Mouse (Mus musculus) hindbrain, postnatal 0 days (tissue): ENCODE data around the gene Epha2. TPM values are rescaled to one million over a fixed set of nuclear protein-coding genes. Genes with fewer than 3 reads are reported as not detected.

Experiments used
- ATAC-seq: fragments of 200-750 bp; cut with Nextera tagmentation; 2 replicates; pipeline ENCODE4 v1.8.0; 2017; ENCODE audit warnings: mild to moderate bottlenecking, moderate TSS enrichment, moderate library complexity
- DNase-seq: peaks from one replicate; pipeline ENCODE4 v3.0.0-alpha.2; 2015; ENCODE audit warnings: low spot score
- H3K27ac ChIP-seq: fragments of 300-500 bp; sonication (generic); 2 replicates; pipeline ENCODE4 v1.5.1; 2014; ENCODE audit warnings: mild to moderate bottlenecking
- H3K27me3 ChIP-seq: fragments of 300-500 bp; sonication (generic); 2 replicates; pipeline ENCODE4 v1.6.1; 2014; ENCODE audit warnings: low read length, mixed read lengths; ENCODE audit not compliant: insufficient read depth
- H3K36me3 ChIP-seq: fragments of 300-500 bp; sonication (generic); 2 replicates; pipeline ENCODE4 v1.6.1; 2014; ENCODE audit warnings: low read length, mixed read lengths; ENCODE audit not compliant: insufficient read depth
- H3K4me1 ChIP-seq: fragments of 300-500 bp; sonication (generic); 2 replicates; pipeline ENCODE4 v1.6.1; 2014; ENCODE audit warnings: antibody characterized with exemption, low read length, mixed read lengths; ENCODE audit not compliant: insufficient read depth
- H3K4me2 ChIP-seq: fragments of 300-500 bp; sonication (generic); 2 replicates; pipeline ENCODE4 v1.6.1; 2014; ENCODE audit warnings: low read depth, mild to moderate bottlenecking, low read length, moderate library complexity, mixed read lengths
- H3K4me3 ChIP-seq: fragments of 300-500 bp; sonication (generic); 2 replicates; pipeline ENCODE4 v1.5.1; 2014; ENCODE audit warnings: low read length
- H3K9ac ChIP-seq: fragments of 300-500 bp; sonication (generic); replicated peaks from 2 replicates; pipeline ENCODE4 v1.6.1; 2014; ENCODE audit warnings: mild to moderate bottlenecking, low read length, moderate library complexity, mixed read lengths
- H3K9me3 ChIP-seq: fragments of 300-500 bp; sonication (generic); 2 replicates; pipeline ENCODE4 v1.6.1; 2016; ENCODE audit warnings: low read length, mixed read lengths
- CTCF ChIP-seq: IDR thresholded peaks from 2 replicates; pipeline ENCODE4 v1.5.1; 2016; ENCODE audit warnings: antibody characterized with exemption, control low read depth, low read depth
- WGBS: fragments of 180-500 bp; shearing (Covaris S2); extraction: QIAGEN DNeasy Blood & Tissue Kit; methylation state at CpG from one replicate; pipeline ENCODE4 v1.1.7; 2014; 5-methylcytosine and 5-hydroxymethylcytosine counted together
- polyA plus RNA-seq: library from polyadenylated mRNA; unstranded; fragments of >200 nt; fragmentation: Nextera tagmentation; extraction: Ambion mirVana; gene quantifications from 2 replicates; pipeline ENCODE4 v1.2.1, GENCODE M21; 2015
- total RNA-seq: library from RNA; depleted of rRNA; stranded (reverse); fragments of >200 nt; gene quantifications from 2 replicates; pipeline ENCODE4 v1.2.3, GENCODE M21; 2014

Gene Epha2
- total and polyA plus RNA-seq, 2 experiments from 2014 or later: 0.46 to 1.6 TPM

DNA sequence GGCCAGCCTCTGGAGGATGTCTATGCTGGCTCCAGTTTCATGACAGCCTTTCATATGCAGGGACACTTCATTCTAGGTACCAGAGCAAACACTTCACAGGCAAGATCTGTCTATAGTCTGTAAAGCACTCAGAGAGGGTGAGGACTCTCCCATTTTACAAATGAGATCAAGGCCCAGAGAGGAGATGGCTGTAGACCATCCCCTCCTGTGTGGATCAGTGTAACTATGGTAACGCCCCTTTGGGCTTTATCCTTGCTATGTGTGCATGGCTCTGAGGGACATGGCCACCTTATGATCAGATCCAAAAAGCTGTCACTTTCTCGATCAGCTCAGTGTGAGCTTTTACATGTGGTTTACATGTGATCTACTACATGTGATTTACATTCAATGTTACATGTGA, 10.9 kb downstream of the Epha2 start:
- Histone ChIP-seq H3K4me3 (no peak overlapping the region), H3K9ac (no peak overlapping the region), H3K4me1 (no peaks in the 10 kb centered on the region; the same call in 1 of the 2 replicates), H3K27ac (no peak overlapping the region), H3K9me3 (no peaks in the 10 kb centered on the region), H3K4me2 (no peak overlapping the region), H3K27me3 (no peaks in the 10 kb centered on the region), H3K36me3 (no peaks in the 10 kb centered on the region)
- ATAC-seq (0 out of 2 replicates have a peak, but pooled peaks have one; percentile 41), DNase-seq (no peak)
- TF ChIP-seq CTCF: no peak
- 61% methylated on average over 2 of the region's 2 CpGs for WGBS

DNA sequence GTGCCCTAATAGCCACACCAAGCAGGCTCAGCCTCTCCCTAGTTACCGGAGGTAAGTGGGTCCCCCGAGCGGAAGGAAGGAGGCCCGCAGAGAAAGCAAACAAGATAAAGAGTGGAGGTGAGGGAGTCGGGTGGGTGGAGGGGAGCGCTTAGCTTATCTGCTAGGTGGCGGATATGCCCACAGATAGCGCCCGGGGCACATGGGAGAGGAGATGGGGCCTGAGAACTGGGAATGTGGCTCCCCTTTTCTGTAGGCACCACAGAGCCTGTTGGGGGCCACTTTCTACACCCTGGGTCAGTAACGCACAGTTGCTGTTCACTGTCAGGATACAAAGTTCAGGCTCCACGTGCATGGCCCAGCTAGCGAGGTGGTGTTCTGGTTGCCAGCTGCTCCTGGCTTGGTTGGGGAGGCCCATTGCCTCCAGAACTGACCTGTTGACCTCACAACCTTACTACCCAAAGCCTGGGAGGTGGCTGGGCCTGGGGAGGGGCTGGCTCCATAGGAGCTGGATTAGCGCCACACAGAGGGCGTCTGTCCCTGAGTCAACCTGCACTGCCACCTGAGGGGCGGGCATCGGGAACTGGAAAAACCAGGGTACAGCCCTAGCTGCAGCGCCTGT, 11.6 kb downstream of the Epha2 start:
- H3K4me1 ChIP-seq: no peaks in the 10 kb centered on the region; the same call in 1 of the 2 replicates
- WGBS: 86% methylated on average over 17 of the region's 17 CpGs
- no peak for DNase-seq
- ATAC-seq: no peak
- H3K4me2 ChIP-seq: no peak overlapping the region
- no peak for TF ChIP-seq CTCF
- H3K4me3 ChIP-seq: no peak overlapping the region
- no peaks in the 10 kb centered on the region for H3K36me3 ChIP-seq
- H3K9ac ChIP-seq: no peak overlapping the region
- H3K9me3 ChIP-seq: no peaks in the 10 kb centered on the region
- H3K27ac ChIP-seq: no peak overlapping the region
- no peaks in the 10 kb centered on the region for H3K27me3 ChIP-seq

DNA sequence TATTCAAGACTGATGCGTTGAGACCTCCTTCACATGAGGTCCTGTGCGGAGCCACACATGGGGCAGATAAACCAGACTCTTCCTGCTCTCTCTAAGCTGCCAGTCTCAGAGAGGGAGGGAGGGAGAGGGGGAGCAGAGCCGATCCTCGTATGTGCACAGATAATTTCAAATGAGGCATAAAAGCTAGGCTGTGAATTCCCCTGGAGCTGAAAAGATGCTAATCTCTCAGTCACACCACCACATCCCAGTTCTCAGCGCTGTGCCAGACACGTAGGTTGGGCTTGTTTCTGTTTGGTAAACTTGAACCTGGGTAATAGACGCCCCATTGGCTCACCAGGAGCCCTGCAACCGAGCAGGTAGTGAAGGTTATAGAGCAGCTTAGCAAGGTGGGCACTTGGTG, 12.4 kb downstream of the Epha2 start:
- H3K9me3 ChIP-seq: no peaks in the 10 kb centered on the region
- TF ChIP-seq CTCF: no peak
- ATAC-seq (no peak), DNase-seq (no peak)
- 46% methylated on average over 8 of the region's 8 CpGs for WGBS
- no peak overlapping the region for H3K4me2 ChIP-seq
- no peak overlapping the region for H3K9ac ChIP-seq
- no peak overlapping the region for H3K27ac ChIP-seq
- H3K27me3 ChIP-seq: no peaks in the 10 kb centered on the region
- no peak overlapping the region for H3K4me3 ChIP-seq
- H3K4me1 ChIP-seq: no peaks in the 10 kb centered on the region; the same call in 1 of the 2 replicates
- H3K36me3 ChIP-seq: no peaks in the 10 kb centered on the region

DNA sequence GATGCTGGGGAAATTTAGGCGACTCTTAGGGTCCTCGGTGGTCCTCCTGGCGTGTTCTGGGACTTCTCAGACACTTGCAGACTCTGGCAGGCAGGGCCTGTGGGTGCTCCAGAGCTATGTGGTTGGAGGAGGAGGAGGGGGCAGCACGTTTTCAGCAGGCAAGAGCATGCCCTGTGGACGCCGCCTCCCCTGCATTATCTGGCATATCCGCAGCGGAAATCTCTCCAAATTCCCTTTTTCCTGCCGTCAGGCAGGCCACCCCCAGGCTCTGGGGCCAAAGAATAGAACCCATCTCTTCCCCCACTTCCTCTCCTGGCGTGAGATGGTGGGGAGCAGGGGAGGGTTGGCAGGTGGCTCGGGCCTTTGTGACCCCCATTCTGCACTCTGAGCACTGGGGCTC, 12.9 kb downstream of the Epha2 start:
- 61% methylated on average over 11 of the region's 11 CpGs for WGBS
- Histone ChIP-seq H3K4me1 (no peaks in the 10 kb centered on the region; the same call in 1 of the 2 replicates), H3K4me2 (no peak overlapping the region), H3K4me3 (no peak overlapping the region), H3K27me3 (no peaks in the 10 kb centered on the region), H3K27ac (no peak overlapping the region), H3K36me3 (no peaks in the 10 kb centered on the region), H3K9me3 (no peaks in the 10 kb centered on the region), H3K9ac (no peak overlapping the region)
- ATAC-seq: no peak
- no peak for DNase-seq
- TF ChIP-seq CTCF: no peak

DNA sequence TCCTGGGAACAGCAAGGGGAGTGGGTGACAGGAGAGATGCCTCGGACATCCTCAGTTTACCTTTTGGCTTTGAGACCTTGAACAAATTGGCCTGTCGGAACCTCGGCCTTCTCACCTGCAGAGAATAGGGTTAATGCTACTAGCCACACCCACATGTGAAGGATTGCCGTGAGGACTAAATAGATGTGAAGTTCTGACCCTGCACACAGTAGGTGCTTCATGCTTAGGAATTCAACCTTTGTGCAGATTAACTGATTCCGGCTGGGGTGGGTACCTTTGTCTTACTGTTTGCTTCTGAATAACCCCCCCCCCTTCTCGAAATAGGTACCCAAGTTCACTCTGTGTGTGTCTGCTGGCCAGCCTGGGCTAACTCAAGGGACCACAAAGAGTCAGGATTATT, 13.7 kb downstream of the Epha2 start:
- no peak overlapping the region for H3K4me3 ChIP-seq
- no peaks in the 10 kb centered on the region for H3K36me3 ChIP-seq
- H3K27me3 ChIP-seq: no peaks in the 10 kb centered on the region
- H3K4me1 ChIP-seq: no peaks in the 10 kb centered on the region; the same call in 1 of the 2 replicates
- no peak overlapping the region for H3K9ac ChIP-seq
- no peak overlapping the region for H3K27ac ChIP-seq
- 85% methylated on average over 6 of the region's 6 CpGs for WGBS
- no peaks in the 10 kb centered on the region for H3K9me3 ChIP-seq
- TF ChIP-seq CTCF: no peak
- ATAC-seq (no peak), DNase-seq (no peak)
- H3K4me2 ChIP-seq: no peak overlapping the region

DNA sequence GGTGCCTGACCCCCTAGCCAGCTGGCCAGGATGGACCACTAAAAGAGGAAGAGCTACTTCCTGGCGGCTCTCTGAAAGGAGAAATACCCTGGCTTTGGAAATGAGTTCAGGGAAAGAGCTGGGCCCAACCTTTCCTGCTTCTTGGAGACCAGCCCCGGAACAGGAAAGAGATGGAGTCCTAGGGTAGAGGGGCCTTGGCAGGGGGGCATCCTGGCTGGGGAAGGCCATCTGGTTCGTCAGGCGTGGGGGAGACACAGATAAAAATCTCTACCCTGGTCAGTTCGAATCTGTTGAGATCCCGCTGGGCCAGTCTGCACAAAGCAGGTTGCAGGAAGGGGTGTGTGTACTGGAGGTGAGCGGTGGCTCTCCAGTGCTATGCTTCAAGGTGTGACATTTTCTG, 15.0 kb downstream of the Epha2 start:
- Histone ChIP-seq H3K27me3 (no peaks in the 10 kb centered on the region), H3K4me1 (no peaks in the 10 kb centered on the region; the same call in 1 of the 2 replicates), H3K36me3 (no peaks in the 10 kb centered on the region), H3K27ac (no peak overlapping the region), H3K9me3 (no peaks in the 10 kb centered on the region), H3K4me2 (no peak overlapping the region), H3K4me3 (no peak overlapping the region), H3K9ac (no peak overlapping the region)
- no peak for ATAC-seq
- DNase-seq: no peak
- 77% methylated on average over 7 of the region's 7 CpGs for WGBS
- TF ChIP-seq CTCF: no peak

DNA sequence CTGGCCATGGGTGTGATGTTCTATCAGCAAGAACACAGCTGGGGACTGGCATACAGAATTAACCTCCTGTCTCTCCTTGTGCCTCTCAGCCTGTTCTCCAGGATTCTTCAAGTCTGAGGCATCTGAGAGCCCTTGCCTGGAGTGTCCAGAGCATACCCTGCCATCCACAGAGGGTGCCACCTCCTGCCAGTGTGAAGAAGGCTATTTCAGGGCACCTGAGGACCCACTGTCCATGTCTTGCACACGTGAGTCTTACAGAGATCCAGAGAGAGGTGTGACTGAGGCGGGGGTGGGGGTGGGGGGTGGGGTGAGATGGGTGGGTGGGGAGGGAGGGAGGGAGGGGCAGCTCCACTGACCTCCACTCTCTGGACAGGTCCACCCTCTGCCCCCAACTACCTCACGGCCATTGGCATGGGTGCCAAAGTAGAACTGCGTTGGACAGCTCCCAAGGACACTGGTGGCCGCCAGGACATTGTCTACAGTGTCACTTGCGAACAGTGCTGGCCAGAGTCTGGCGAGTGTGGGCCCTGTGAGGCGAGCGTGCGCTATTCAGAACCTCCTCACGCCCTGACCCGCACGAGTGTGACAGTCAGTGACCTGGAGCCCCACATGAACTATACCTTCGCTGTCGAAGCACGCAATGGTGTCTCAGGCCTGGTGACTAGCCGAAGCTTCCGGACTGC, 15.6 kb downstream of the Epha2 start:
- Histone ChIP-seq H3K36me3 (no peaks in the 10 kb centered on the region), H3K4me1 (no peaks in the 10 kb centered on the region; the same call in 1 of the 2 replicates), H3K4me2 (no peak overlapping the region), H3K4me3 (no peak overlapping the region), H3K27ac (no peak overlapping the region), H3K9ac (no peak overlapping the region), H3K9me3 (no peaks in the 10 kb centered on the region), H3K27me3 (no peaks in the 10 kb centered on the region)
- ATAC-seq: no peak
- WGBS: 69% methylated on average over 18 of the region's 18 CpGs
- DNase-seq: no peak
- TF ChIP-seq CTCF: no peak
